In the genomic region with DNA sequence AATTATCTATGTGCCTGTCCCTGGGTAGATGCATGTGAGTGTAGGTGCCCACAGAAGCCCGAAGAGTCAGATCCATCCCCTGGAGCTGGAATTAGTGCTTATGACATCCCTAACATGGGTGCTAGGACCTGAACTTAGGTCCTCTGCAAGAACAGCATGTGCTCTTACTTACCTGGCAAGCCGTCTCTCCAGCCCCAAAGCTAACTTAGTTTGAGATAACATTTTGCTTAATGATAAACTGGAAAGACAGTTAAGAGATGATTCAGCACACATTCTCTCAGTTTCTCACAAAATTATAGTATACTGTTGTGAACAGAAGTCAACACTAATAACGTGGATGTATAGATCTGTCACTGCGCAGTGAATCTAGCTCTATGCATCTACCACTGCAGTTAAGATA, we compare ENCODE assay signal across 18 mouse cellular contexts. TPM values are rescaled to one million over a fixed set of nuclear protein-coding genes. Genes with fewer than 3 reads are reported as not detected.
A peak's percentile ranks its signal among the peaks of the same experiment; 100 is the strongest.
DNase-seq lines count a peak whose midpoint lies in the region; ATAC-seq lines count a peak whose summit lies in the region.
"Had no signal": no experiment of that assay in that cellular context is flagged by ENCODE, and none has a peak within 500 bp of the region (broad histone marks: within the 10 kb centered on the region; RNA-seq: fewer than 3 reads in every experiment).

No protein-coding gene starts in this region.

- peaks cover 75% of the 10 kb centered on the region for H3K4me1 ChIP-seq in megakaryocyte, embryonic 14.5 days
- peaks cover 71% of the 10 kb centered on the region for H3K4me1 ChIP-seq in liver, embryonic 12.5 days
- H3K4me1 ChIP-seq in liver, embryonic 16.5 days (ENCODE audit: control insufficient read depth, low read depth, low read length) = peaks cover 49% of the 10 kb centered on the region
- no peaks in the 10 kb centered on the region for H3K4me1 ChIP-seq in limb, embryonic 10.5 days
- H3K4me1 ChIP-seq: embryonic facial prominence, embryonic 13.5 days; forebrain, embryonic 13.5 days; heart, embryonic 15.5 days; hindbrain, embryonic 13.5 days had no signal

- 67% methylated on average over 4 of the region's 4 CpGs for WGBS in liver, embryonic 12.5 days (ENCODE audit: insufficient replicate concordance)
- 54% methylated on average over 4 of the region's 4 CpGs for WGBS in liver, embryonic 16.5 days (ENCODE audit: insufficient replicate concordance)
- WGBS in limb, embryonic 10.5 days = 91% methylated on average over 4 of the region's 4 CpGs

- no peaks in the 10 kb centered on the region for H3K27me3 ChIP-seq in megakaryocyte, embryonic 14.5 days (replicated peaks)
- no peaks in the 10 kb centered on the region for H3K27me3 ChIP-seq in liver, embryonic 12.5 days (replicated peaks)
- H3K27me3 ChIP-seq in liver, embryonic 16.5 days (ENCODE audit: control insufficient read depth, insufficient read depth, low read depth, low read length) = no peaks in the 10 kb centered on the region
- no peaks in the 10 kb centered on the region for H3K27me3 ChIP-seq in limb, embryonic 10.5 days (ENCODE audit: low read depth, poor library complexity, severe bottlenecking)
- H3K27me3 ChIP-seq: embryonic facial prominence, embryonic 13.5 days; forebrain, embryonic 13.5 days; heart, embryonic 15.5 days; hindbrain, embryonic 13.5 days had no signal

- H3K4me3 ChIP-seq in megakaryocyte, embryonic 14.5 days (replicated peaks) = peak overlapping the region; percentile 59
- no peak overlapping the region for H3K4me3 ChIP-seq in liver, embryonic 12.5 days
- no peak overlapping the region for H3K4me3 ChIP-seq in liver, embryonic 16.5 days (ENCODE audit: low read depth, low read length)
- H3K4me3 ChIP-seq in limb, embryonic 10.5 days = no peak overlapping the region
- H3K4me3 ChIP-seq: embryonic facial prominence, embryonic 13.5 days; forebrain, embryonic 13.5 days; heart, embryonic 15.5 days; hindbrain, embryonic 13.5 days had no signal

- DNase-seq in limb, embryonic 10.5 days (ENCODE audit: low spot score) = no peak
- DNase-seq: adrenal gland, postnatal 10 days; cerebellum, adult 18-20 months; cerebellum, adult 9-11 months; cerebellum, postnatal 36 days; forebrain, postnatal 0 days; gastrocnemius, postnatal 14 days; heart, postnatal 14 days had no signal

- H3K4me2 ChIP-seq in liver, embryonic 12.5 days = no peak overlapping the region
- H3K4me2 ChIP-seq in liver, embryonic 16.5 days (ENCODE audit: low read depth, low read length) = no peak overlapping the region
- H3K4me2 ChIP-seq: embryonic facial prominence, embryonic 13.5 days; forebrain, embryonic 13.5 days; heart, embryonic 15.5 days; hindbrain, embryonic 13.5 days had no signal

- no peaks in the 10 kb centered on the region for H3K9me3 ChIP-seq in megakaryocyte, embryonic 14.5 days
- no peaks in the 10 kb centered on the region for H3K9me3 ChIP-seq in liver, embryonic 12.5 days (replicated peaks)
- H3K9me3 ChIP-seq in liver, embryonic 16.5 days (replicated peaks; ENCODE audit: control insufficient read depth, low read length) = no peaks in the 10 kb centered on the region
- no peaks in the 10 kb centered on the region for H3K9me3 ChIP-seq in limb, embryonic 10.5 days (replicated peaks)
- H3K9me3 ChIP-seq: embryonic facial prominence, embryonic 13.5 days; forebrain, embryonic 13.5 days; heart, embryonic 15.5 days; hindbrain, embryonic 13.5 days had no signal

- peak overlapping the region; percentile 65; the same call in 1 of the 2 replicates for H3K9ac ChIP-seq in liver, embryonic 12.5 days
- no peak overlapping the region for H3K9ac ChIP-seq in liver, embryonic 16.5 days (ENCODE audit: low read depth, low read length)
- H3K9ac ChIP-seq: embryonic facial prominence, embryonic 13.5 days; forebrain, embryonic 13.5 days; forebrain, postnatal 0 days; heart, embryonic 15.5 days; hindbrain, embryonic 13.5 days had no signal

- H3K27ac ChIP-seq in liver, embryonic 12.5 days = peak overlapping the region; percentile 99
- peak overlapping the region; percentile 43 for H3K27ac ChIP-seq in liver, embryonic 16.5 days (ENCODE audit: low read length)
- no peak overlapping the region for H3K27ac ChIP-seq in limb, embryonic 10.5 days
- H3K27ac ChIP-seq: embryonic facial prominence, embryonic 13.5 days; forebrain, embryonic 13.5 days; heart, embryonic 15.5 days; hindbrain, embryonic 13.5 days; hindbrain, postnatal 0 days had no signal

- no peak for ATAC-seq in megakaryocyte, adult 5-6 weeks (ENCODE audit: poor library complexity, severe bottlenecking)
- ATAC-seq in liver, embryonic 12.5 days = no peak
- no peak for ATAC-seq in liver, embryonic 16.5 days (ENCODE audit: low read depth)
- no peak for ATAC-seq in erythroid progenitor cell, adult 5-6 weeks (replicated peaks; ENCODE audit: low FRiP score, poor library complexity, severe bottlenecking)
- ATAC-seq: forebrain, embryonic 13.5 days; forebrain, postnatal 0 days; hindbrain, postnatal 0 days had no signal

- H3K36me3 ChIP-seq in megakaryocyte, embryonic 14.5 days (replicated peaks; ENCODE audit: low read length) = peaks cover 99% of the 10 kb centered on the region
- peaks cover 96% of the 10 kb centered on the region for H3K36me3 ChIP-seq in liver, embryonic 12.5 days
- peaks cover 64% of the 10 kb centered on the region for H3K36me3 ChIP-seq in liver, embryonic 16.5 days (ENCODE audit: control insufficient read depth, insufficient read depth)
- H3K36me3 ChIP-seq in limb, embryonic 10.5 days = peaks cover 99% of the 10 kb centered on the region

RNA-seq across cellular contexts. Expression of a gene that starts 36.1 kb away (rescaled TPM):
- 10.6 and 19.9 TPM in 2 replicates for polyA plus RNA-seq in megakaryocyte, embryonic 14.5 days (2012; ENCODE audit: insufficient read depth, low replicate concordance)
- 59.3 and 63.4 TPM in 2 replicates for total RNA-seq in megakaryocyte, adult 5-6 weeks (2015)
- total RNA-seq in megakaryocyte, adult 5-6 weeks (2017) = 65.0 and 70.5 TPM in 2 replicates
- polyA plus RNA-seq in liver, embryonic 12.5 days (2016; fragmentation: Nextera tagmentation; extraction: Ambion mirVana) = 59.8 and 64.6 TPM in 2 replicates
- 41.9 and 42.0 TPM in 2 replicates for polyA plus RNA-seq in liver, embryonic 16.5 days (2015; fragmentation: Nextera tagmentation; extraction: Ambion mirVana)
- total RNA-seq in erythroid progenitor cell, adult 5-6 weeks (2015; ENCODE audit: low replicate concordance) = 277 and 313 TPM in 2 replicates
- total RNA-seq in erythroid progenitor cell, adult 5-6 weeks (2017; ENCODE audit: low replicate concordance) = 260 and 268 TPM in 2 replicates
- 41.7 and 43.6 TPM in 2 replicates for polyA plus RNA-seq in limb, embryonic 10.5 days (2016; fragmentation: Nextera tagmentation; extraction: Ambion mirVana)
